Mouse (Mus musculus): ENCODE data around the gene Fam198b.

GRCm38 (mm10) chr3:79899906-79900305 is 15.6 kb downstream of the Fam198b start:
- TF ChIP-seq POLR2AphosphoS2 (IDR thresholded peaks at IDR 0.05; ENCODE audit: low read length) (no peak), CTCF (IDR thresholded peaks at IDR 0.05 in 2 of 3, conservative IDR thresholded peaks at IDR 0.05 in 1 of 3; ENCODE audit: control insufficient read depth in 1 of 3, insufficient read depth in 1 of 3, low read depth in 2 of 3, low read length in 3 of 3, poor library complexity in 1 of 3, severe bottlenecking in 1 of 3) (no peak), E2F4 (IDR thresholded peaks at IDR 0.05; ENCODE audit: borderline replicate concordance, low read depth, low read length) (no peak)

Data from MEL (cell line).